Mouse (Mus musculus) liver, embryonic 18 days (tissue): ENCODE results near the gene Lsm4. TPM values are rescaled to one million over a fixed set of nuclear protein-coding genes. Genes with fewer than 3 reads are reported as not detected.

ENCODE experiments used
- polyA plus RNA-seq: library from polyadenylated mRNA; depleted of rRNA; stranded (reverse); fragments of >200 nt; gene quantifications from 2 replicates; pipeline ENCODE4 v1.2.3, GENCODE M21; 2012; rRNA removed

Gene Lsm4
- 71.8 and 85.1 TPM in 2 replicates for polyA plus RNA-seq

DNA sequence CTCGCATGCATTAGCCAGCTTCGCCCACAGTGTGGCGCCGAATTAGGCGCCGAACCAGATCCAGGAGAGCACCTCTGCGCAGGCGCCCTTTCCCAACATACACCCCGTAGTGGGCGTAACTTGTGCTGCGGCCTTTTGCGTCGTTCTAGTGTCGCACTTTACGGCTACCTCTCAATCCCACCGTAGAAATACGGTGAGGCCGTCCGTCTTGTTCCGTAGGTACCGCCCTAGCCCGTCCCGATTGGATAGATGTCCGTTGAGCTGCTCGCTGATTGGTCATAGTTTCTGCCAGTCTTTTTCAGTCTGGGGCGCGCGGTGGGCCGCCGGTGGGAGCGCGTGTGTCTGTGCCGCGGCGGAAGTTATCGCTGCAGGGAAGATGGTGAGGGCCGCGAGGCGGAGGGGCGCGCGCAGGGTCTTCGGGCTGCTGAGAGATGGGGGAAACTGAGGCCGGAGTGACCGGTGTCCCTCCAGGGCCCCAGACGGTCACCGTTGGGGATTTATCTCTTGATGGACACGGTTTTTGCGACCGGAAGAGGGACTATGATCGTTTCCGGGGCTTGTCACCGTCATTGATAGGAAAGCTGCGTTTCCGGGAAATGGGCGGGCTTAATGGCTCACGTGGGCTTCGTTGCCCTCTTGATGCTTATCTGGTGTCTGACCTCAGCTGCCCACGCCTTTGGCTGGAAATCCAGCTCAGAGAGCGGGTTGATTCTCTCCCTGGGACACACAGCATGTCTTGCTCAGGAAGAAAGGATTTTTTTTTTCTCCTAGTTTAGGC is at the start of gene Lsm4:
Gene Lsm4 (plus strand): TSS at position 170 of the 778 bp plus-strand sequence.

DNA sequence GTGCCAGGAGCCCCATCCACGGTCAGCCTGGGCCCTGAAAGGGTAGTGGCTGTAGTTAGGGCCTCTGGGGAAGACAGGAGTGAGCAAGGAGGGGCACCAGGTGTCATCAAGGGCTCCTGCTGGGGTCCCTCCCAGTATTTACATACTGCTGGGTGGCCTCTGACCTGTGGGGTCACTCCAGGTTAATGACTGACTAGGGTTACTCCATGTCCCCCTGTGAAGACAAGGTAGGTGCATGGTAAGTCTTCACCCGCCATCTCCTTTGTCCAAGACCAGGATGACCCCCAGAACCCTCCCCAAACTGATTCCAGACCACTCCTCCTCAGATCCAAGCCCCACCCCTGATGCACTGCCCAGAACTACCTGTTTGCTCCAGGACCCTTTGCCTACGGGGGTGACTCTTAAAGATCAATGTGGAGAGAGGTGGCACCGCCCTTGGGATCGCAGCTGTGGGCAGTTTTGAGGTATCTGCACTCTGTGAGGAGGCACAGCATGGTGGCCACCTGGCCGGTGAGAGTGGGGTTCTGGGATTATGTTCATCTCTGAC is 40.6 kb upstream of the Lsm4 start, which contains the start of gene Gdf15:
Gene Gdf15 (minus strand): TSS at position 111 of the 547 bp plus-strand sequence.

DNA sequence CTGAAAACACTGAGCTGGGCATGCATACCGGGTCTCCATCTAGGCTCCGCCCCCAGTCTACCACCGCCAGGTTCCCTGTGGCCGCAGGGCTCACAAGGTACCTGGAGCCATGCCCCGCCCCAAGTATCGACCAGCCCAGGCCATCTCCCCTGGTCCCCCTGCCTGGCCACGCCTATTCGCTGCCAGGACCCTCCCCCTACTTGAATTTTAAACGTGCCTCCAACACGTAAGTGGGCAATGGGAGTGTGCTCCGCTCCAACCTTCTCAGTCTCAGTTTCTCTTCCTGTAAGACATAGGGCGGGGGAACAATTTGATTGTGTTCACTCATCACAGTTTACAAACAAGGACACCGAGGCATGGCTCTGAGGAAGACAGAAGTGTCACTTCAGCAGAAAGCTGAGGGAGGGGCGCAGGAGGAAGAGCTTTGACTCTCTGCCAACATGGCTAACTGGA is 12.7 kb upstream of the Lsm4 start, which contains the start of gene Pgpep1:
Gene Pgpep1 (minus strand): TSS at position 116 of the 453 bp plus-strand sequence.

DNA sequence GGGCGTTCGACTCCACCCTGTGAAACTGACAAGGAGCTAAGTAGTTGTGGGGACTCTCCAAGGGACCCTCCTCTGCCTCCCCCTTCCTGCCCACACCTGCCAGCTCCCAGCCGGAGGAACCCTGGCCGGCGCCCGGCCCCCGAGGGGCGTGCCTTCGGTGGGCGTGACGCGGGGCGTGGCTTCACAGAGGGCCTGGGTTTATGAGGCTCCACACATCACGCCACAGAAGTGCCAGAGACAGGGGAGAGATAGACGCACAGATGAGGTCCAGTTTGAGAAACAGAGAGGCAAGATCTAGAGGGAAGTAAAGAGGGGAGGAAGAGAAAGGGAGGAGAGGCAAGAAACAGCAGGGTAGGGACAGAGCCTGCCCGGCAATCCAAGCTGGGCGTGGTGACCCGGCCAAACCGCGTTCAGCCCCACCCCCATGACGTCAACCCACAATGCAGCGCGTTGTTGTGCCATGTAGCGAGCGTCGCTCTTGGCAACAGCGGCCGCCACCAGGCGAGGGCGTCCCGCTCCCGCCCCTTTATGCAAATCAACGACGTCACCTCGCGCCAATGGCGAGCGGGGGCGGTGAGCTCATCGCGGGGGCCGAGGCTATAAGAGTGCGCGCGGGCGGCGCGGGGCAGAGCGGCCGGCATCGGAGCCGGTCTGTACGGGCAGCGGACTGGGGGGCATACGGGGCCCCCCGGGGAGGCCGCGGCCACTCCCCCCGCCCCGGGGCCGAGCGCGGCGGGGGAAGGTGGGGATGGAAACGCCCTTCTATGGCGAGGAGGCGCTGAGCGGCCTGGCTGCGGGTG is 25.5 kb downstream of the Lsm4 start, which contains the start of gene Jund:
Gene Jund (plus strand): TSS at position 640 of the 800 bp plus-strand sequence.

DNA sequence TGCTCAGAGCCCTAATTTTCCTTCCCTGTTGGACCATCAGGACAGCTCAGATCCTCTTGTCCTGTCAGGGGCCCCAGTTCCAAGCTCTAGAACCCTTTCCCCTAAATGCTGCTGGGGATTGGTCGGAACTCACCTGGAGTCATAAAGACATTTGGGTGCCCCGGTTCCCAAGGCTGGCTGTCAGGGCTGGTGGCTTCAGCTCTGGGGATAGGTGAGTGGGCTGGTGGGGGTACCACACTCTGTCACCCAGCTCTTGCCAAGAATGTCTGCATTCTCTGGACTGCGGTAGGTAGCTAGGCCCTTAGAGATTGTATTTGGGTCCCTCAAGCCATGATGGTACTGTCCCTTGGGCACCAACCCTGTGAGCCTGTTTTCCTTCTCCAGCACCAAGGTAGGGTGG is 30.2 kb downstream of the Lsm4 start, which contains the start of gene Iqcn:
Gene Iqcn (plus strand): TSS at position 171 of the 400 bp plus-strand sequence.

DNA sequence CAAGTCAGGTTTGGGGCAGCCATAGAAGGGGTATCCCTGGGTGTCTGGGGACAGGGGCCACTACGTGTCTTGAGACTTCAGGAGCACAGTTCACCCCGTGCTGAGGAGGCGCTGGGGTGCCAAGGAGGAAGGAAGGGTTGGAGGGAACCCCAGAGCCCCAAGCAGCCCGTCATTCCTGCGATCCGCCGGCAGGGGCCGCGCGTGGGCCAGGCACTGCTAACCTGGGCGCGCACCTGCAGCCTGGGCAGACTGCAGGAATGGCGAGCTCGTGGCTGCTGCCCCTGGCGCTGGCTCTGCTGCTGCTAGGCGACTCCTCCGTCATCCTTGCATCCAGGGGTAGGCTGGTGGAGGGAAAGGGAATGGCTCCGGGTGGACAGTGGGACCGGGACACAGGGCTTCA is 45.2 kb downstream of the Lsm4 start, which contains the start of gene Gm3336:
Gene Gm3336 (plus strand): TSS at position 247 of the 400 bp plus-strand sequence.

DNA sequence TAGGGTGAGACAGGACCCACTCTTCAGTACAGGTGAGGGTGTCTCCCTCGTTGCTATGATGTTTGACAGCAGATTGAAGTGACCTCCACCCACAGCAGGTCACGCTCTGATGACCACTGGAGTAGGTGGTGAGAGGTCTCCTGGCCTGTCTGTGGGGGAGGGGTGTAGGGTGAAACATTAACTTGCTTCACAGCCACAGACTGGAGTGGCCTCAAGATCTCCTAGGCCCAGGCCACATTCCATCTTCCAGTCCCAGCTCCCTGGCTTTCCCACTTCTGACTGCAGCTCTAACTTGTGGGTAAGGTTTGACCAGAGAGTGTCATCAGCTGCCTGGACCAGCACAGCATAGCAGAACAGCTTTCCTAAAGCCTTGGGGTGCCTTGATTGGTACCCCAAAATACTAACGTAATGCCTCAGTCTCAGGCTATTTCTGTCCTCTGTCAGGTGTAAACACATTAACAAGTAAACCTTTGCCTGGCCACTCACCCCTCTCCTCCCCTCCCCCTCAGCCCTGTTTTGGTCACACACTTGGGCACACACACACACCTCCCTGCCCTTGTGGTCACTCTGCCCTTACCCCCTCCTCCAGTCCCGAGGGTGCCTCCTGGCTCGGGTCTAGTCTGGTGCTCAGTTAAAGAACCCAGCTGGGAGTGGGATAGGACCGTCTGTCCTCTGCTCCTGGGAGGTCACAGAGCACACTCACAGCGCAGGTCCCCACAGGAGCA is 50.6 kb downstream of the Lsm4 start, which contains the start of gene Pde4c:
Gene Pde4c (plus strand): TSS at position 235 of the 725 bp plus-strand sequence.

Other genes with a start within 250 kb of the Lsm4 start
- gene Crtc1, start 233.7 kb upstream of the Lsm4 start, polyA plus RNA-seq = 2.5 and 3.1 TPM in 2 replicates
- 7.9 and 9.8 TPM in 2 replicates for gene Klhl26, start 196.3 kb upstream of the Lsm4 start, polyA plus RNA-seq
- gene Tmem59l, start 185.9 kb upstream of the Lsm4 start, polyA plus RNA-seq = 0.02 and 0.08 TPM in 2 replicates
- 0.22 and 0.23 TPM in 2 replicates for gene Crlf1, start 180.1 kb upstream of the Lsm4 start, polyA plus RNA-seq
- 43.3 and 47.6 TPM in 2 replicates for gene Rex1bd, start 166.5 kb upstream of the Lsm4 start, polyA plus RNA-seq
- 848 and 888 TPM in 2 replicates for gene Uba52, start 162.4 kb upstream of the Lsm4 start, polyA plus RNA-seq
- gene Fkbp8, start 145.5 kb upstream of the Lsm4 start, polyA plus RNA-seq = 154 and 168 TPM in 2 replicates
- 35.7 and 38.3 TPM in 2 replicates for gene Kxd1, start 145.3 kb upstream of the Lsm4 start, polyA plus RNA-seq
- 13.9 and 18.2 TPM in 2 replicates for gene Ell, start 133.8 kb upstream of the Lsm4 start, polyA plus RNA-seq
- gene Isyna1, start 78.9 kb upstream of the Lsm4 start, polyA plus RNA-seq = 26.1 and 31.4 TPM in 2 replicates
- 24.5 and 28.9 TPM in 2 replicates for gene Ssbp4, start 64.4 kb upstream of the Lsm4 start, polyA plus RNA-seq
- gene Lrrc25, start 57.1 kb upstream of the Lsm4 start, polyA plus RNA-seq = 8.3 and 9.3 TPM in 2 replicates
- 3.7 and 6.3 TPM in 2 replicates for gene Gdf15, start 40.8 kb upstream of the Lsm4 start, polyA plus RNA-seq
- gene Pgpep1, start 12.9 kb upstream of the Lsm4 start, polyA plus RNA-seq = 19.5 and 19.7 TPM in 2 replicates
- 48.4 and 51.5 TPM in 2 replicates for gene Jund, start 25.7 kb downstream of the Lsm4 start, polyA plus RNA-seq
- gene Iqcn, start 30.2 kb downstream of the Lsm4 start, polyA plus RNA-seq = not detected in 2 replicates
- 0.02 and 0.05 TPM in 2 replicates for gene Gm3336, start 45.3 kb downstream of the Lsm4 start, polyA plus RNA-seq
- 6.5 and 7.5 TPM in 2 replicates for gene Pde4c, start 50.5 kb downstream of the Lsm4 start, polyA plus RNA-seq
- gene Rab3a, start 81.4 kb downstream of the Lsm4 start, polyA plus RNA-seq = 3.5 and 4.2 TPM in 2 replicates
- gene Mpv17l2, start 87.7 kb downstream of the Lsm4 start, polyA plus RNA-seq = 21.9 and 22.3 TPM in 2 replicates
- 10.5 and 12.6 TPM in 2 replicates for gene Pik3r2, start 103.5 kb downstream of the Lsm4 start, polyA plus RNA-seq
- 23.3 and 28.2 TPM in 2 replicates for gene Mast3, start 131.8 kb downstream of the Lsm4 start, polyA plus RNA-seq
- 0.15 and 0.20 TPM in 2 replicates for gene Il12rb1, start 135.2 kb downstream of the Lsm4 start, polyA plus RNA-seq
- 22.0 and 23.3 TPM in 2 replicates for gene Arrdc2, start 166.5 kb downstream of the Lsm4 start, polyA plus RNA-seq
- gene Kcnn1, start 190.0 kb downstream of the Lsm4 start, polyA plus RNA-seq = 0.53 and 0.66 TPM in 2 replicates
- gene Ccdc124, start 200.7 kb downstream of the Lsm4 start, polyA plus RNA-seq = 20.6 and 21.4 TPM in 2 replicates
- gene Slc5a5, start 219.5 kb downstream of the Lsm4 start, polyA plus RNA-seq = 0.10 and 0.19 TPM in 2 replicates
- gene Rpl18a, start 224.2 kb downstream of the Lsm4 start, polyA plus RNA-seq = 2,497 and 2,930 TPM in 2 replicates
- 8.3 and 9.9 TPM in 2 replicates for gene Map1s, start 232.7 kb downstream of the Lsm4 start, polyA plus RNA-seq